Comparison of ENCODE assay signal across 21 mouse cellular contexts in the genomic region with DNA sequence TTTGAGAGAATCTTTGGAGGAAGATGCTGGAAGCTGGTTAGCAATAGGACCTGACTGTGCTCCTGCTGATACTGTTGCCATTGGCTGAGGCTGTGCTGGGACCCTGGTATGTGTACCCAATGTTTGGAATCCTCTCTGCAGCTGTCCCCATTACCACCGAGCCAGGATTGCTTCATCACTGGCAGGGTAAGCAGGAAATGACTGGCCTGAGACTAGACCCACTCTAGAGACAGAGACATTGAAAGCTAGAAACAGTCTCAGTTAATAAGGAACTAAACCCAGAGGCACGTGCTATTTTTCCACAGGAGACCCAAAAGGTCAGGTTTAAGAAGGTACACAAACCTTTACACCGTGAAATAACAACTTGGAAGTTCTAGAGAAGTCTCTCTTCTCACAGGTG.
DNase-seq lines count a peak whose midpoint lies in the region; TF ChIP-seq lines count a peak whose summit lies in the region.
"Had no signal": no experiment of that assay in that cellular context is flagged by ENCODE, and none has a peak within 500 bp of the region (broad histone marks: within the 10 kb centered on the region; RNA-seq: fewer than 3 reads in every experiment).

No protein-coding gene starts in this region.

- no peak for TF ChIP-seq POLR2A in kidney, adult 2 months (IDR thresholded peaks at IDR 0.05; ENCODE audit: low read depth, low read length)

- DNase-seq in kidney, adult 2 months: peak; percentile 55
- DNase-seq in kidney, postnatal 14 days: no peak
- peak; percentile 5 for DNase-seq in lung, postnatal 36 days
- DNase-seq in lung, postnatal 25 days (ENCODE audit: low spot score): no peak
- DNase-seq in adrenal gland, postnatal 36 days: no peak
- no peak for DNase-seq in retina, embryonic 14.5 days (ENCODE audit: low spot score)
- DNase-seq: adrenal gland, postnatal 14 days; B cell, adult 2 months; cerebellum, adult 8-10 months; cerebellum, postnatal 36 days; heart, postnatal 10 days; lung, postnatal 4 days; thymus, adult 2 months had no signal

- no peaks in the 10 kb centered on the region for H3K27me3 ChIP-seq in kidney, adult 2 months (replicated peaks; ENCODE audit: control insufficient read depth, insufficient read depth, low read length)
- H3K27me3 ChIP-seq in megakaryocyte, embryonic 14.5 days (replicated peaks): peaks cover 2% of the 10 kb centered on the region
- H3K27me3 ChIP-seq: embryonic facial prominence, embryonic 15.5 days; heart, embryonic 12.5 days; hindbrain, embryonic 12.5 days; limb, embryonic 13.5 days; liver, embryonic 12.5 days; neural tube, embryonic 15.5 days had no signal

- TF ChIP-seq CTCF in kidney, adult 2 months (conservative IDR thresholded peaks at IDR 0.05; ENCODE audit: insufficient read depth, insufficient read length, low read depth, low read length): no peak

- H3K27ac ChIP-seq in kidney, adult 2 months (ENCODE audit: insufficient read depth, low read depth, low read length): no peak overlapping the region
- H3K27ac ChIP-seq: embryonic facial prominence, embryonic 15.5 days; hindbrain, embryonic 12.5 days; limb, embryonic 13.5 days; liver, embryonic 12.5 days; neural tube, embryonic 15.5 days; stomach, postnatal 0 days had no signal

- 19% methylated on average over 3 of the region's 3 CpGs for WGBS in kidney, adult 2 months

- peaks cover 19% of the 10 kb centered on the region for H3K9me3 ChIP-seq in megakaryocyte, embryonic 14.5 days
- H3K9me3 ChIP-seq: embryonic facial prominence, embryonic 15.5 days; heart, embryonic 12.5 days; hindbrain, embryonic 12.5 days; limb, embryonic 13.5 days; liver, embryonic 12.5 days; neural tube, embryonic 15.5 days had no signal

- 0 out of 2 replicates have a peak, but pooled peaks cover 3% of the 10 kb centered on the region for H3K4me1 ChIP-seq in kidney, adult 2 months (ENCODE audit: control insufficient read depth, insufficient read depth, low read length)
- H3K4me1 ChIP-seq in megakaryocyte, embryonic 14.5 days: no peaks in the 10 kb centered on the region
- H3K4me1 ChIP-seq: embryonic facial prominence, embryonic 15.5 days; heart, embryonic 12.5 days; hindbrain, embryonic 12.5 days; limb, embryonic 13.5 days; liver, embryonic 12.5 days; neural tube, embryonic 15.5 days had no signal

- H3K36me3 ChIP-seq in kidney, adult 2 months (ENCODE audit: control insufficient read depth, insufficient read depth, low read length): no peaks in the 10 kb centered on the region
- H3K36me3 ChIP-seq in megakaryocyte, embryonic 14.5 days (replicated peaks; ENCODE audit: low read length): no peaks in the 10 kb centered on the region
- H3K36me3 ChIP-seq: embryonic facial prominence, embryonic 15.5 days; heart, embryonic 12.5 days; hindbrain, embryonic 12.5 days; limb, embryonic 13.5 days; liver, embryonic 12.5 days; neural tube, embryonic 15.5 days had no signal

- H3K4me3 ChIP-seq in kidney, adult 2 months (ENCODE audit: insufficient read depth, low read depth, low read length): no peak overlapping the region
- H3K4me3 ChIP-seq in megakaryocyte, embryonic 14.5 days (replicated peaks): peak overlapping the region; percentile 42
- H3K4me3 ChIP-seq: embryonic facial prominence, embryonic 15.5 days; heart, embryonic 12.5 days; hindbrain, embryonic 12.5 days; limb, embryonic 13.5 days; liver, embryonic 12.5 days; neural tube, embryonic 15.5 days had no signal

Comparison
In these comparisons a context has a peak if more than half of its experiments do, and no peak if none do; other contexts are left out.
1. DNase-seq: peak in kidney, adult 2 months (single experiment) and lung, postnatal 36 days (single experiment); none in kidney, postnatal 14 days (single experiment), lung, postnatal 25 days (single experiment), adrenal gland, postnatal 36 days (0 of 2) and retina, embryonic 14.5 days (single experiment).